8 mouse cellular contexts compared by ENCODE assay signal in the genomic region with DNA sequence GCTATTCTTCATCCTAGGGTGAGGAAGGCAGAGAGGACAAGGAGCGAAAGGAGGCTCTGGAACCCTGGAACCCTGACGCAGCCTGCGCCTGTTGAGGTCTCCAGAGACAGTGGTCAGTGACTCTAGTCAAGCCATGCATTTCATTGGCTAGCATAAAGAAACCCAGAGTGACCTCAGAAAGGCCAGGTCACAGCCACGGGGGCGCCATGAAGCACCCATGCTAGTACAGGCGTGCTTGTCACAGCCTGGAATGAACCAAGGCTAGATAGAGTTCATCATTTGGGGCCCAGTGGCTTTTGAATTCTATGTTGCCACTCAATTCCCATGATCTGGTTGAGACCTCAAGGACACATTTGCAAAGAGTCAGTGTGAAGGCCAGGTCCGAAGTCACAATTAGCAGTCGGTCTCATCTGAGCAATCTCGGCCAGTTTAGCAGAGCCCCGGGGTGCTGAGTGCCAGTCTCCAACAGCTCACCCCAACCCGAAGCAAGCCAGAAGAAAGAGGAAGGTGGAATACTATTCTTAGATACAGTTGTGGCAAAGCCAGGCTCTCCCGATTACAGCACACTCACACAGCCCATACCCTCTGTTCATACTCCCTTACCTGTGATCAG. TPM values are rescaled to one million over a fixed set of nuclear protein-coding genes. Genes with fewer than 3 reads are reported as not detected.
DNase-seq lines count a peak whose midpoint lies in the region; ATAC-seq and TF ChIP-seq lines count a peak whose summit lies in the region.

No protein-coding gene starts in this region.

- intact Hi-C loops in gastrocnemius, adult 2 months (cut with DNase I) = no loop called here
- intact Hi-C loops in left cerebral cortex, postnatal 4 days (cut with DNase I) = no loop called here

- peaks cover 9% of the 10 kb centered on the region; the same call in 1 of the 2 replicates for H3K4me1 ChIP-seq in lung, postnatal 0 days (ENCODE audit: insufficient read depth, low read depth, low read length)
- 0 out of 2 replicates have a peak, but pooled peaks cover 3% of the 10 kb centered on the region for H3K4me1 ChIP-seq in intestine, postnatal 0 days (replicated peaks; ENCODE audit: control insufficient read depth, insufficient read depth, low read length)

- peak overlapping the region; percentile 46 for H3K9ac ChIP-seq in lung, postnatal 0 days (replicated peaks; ENCODE audit: low read depth)
- H3K9ac ChIP-seq in intestine, postnatal 0 days (ENCODE audit: low read depth, low read length) = peak overlapping the region; percentile 34; the same call in 1 of the 2 replicates

- no peak for DNase-seq in gastrocnemius, adult 2 months
- no peak for DNase-seq in gastrocnemius, postnatal 4 days (ENCODE audit: low spot score in 2 of 2)
- no peak for DNase-seq in lung, postnatal 0 days (ENCODE audit: low spot score)
- DNase-seq in lung, postnatal 25 days (ENCODE audit: low spot score) = no peak
- no peak for DNase-seq in left cerebral cortex, postnatal 4 days
- DNase-seq in thymus, postnatal 10 days (ENCODE audit: low spot score in 2 of 2) = no peak

- no peaks in the 10 kb centered on the region for H3K36me3 ChIP-seq in lung, postnatal 0 days (ENCODE audit: insufficient read depth, low read length)
- H3K36me3 ChIP-seq in intestine, postnatal 0 days (ENCODE audit: control insufficient read depth, insufficient read depth) = 0 out of 2 replicates have a peak, but pooled peaks cover 7% of the 10 kb centered on the region

- ATAC-seq in lung, postnatal 0 days = no peak
- no peak for ATAC-seq in intestine, postnatal 0 days
- peak; percentile 7; the same call in 1 of the 2 replicates for ATAC-seq in neutrophil, adult 5-6 weeks (ENCODE audit: extremely low read depth, insufficient number of reproducible peaks, low FRiP score, poor library complexity, severe bottlenecking)

- peak overlapping the region; percentile 80 for H3K27ac ChIP-seq in gastrocnemius, adult 2 months
- peak overlapping the region; percentile 89 for H3K27ac ChIP-seq in lung, postnatal 0 days (ENCODE audit: low read length)
- H3K27ac ChIP-seq in intestine, postnatal 0 days (ENCODE audit: low read depth, low read length) = peak overlapping the region; percentile 75

- TF ChIP-seq EP300 in lung, postnatal 0 days (IDR thresholded peaks at IDR 0.05) = no peak

- no peaks in the 10 kb centered on the region for H3K27me3 ChIP-seq in lung, postnatal 0 days (replicated peaks; ENCODE audit: insufficient read depth, low read length)
- no peaks in the 10 kb centered on the region for H3K27me3 ChIP-seq in intestine, postnatal 0 days (replicated peaks; ENCODE audit: control insufficient read depth, insufficient read depth, low read length)

- peak overlapping the region; percentile 69 for H3K4me3 ChIP-seq in gastrocnemius, adult 2 months
- H3K4me3 ChIP-seq in lung, postnatal 0 days (ENCODE audit: low read depth, low read length) = peak overlapping the region; percentile 38
- H3K4me3 ChIP-seq in intestine, postnatal 0 days (ENCODE audit: low read depth, low read length) = peak overlapping the region; percentile 16

- TF ChIP-seq CTCF in gastrocnemius, adult 2 months (IDR thresholded peaks at IDR 0.05) = no peak
- TF ChIP-seq CTCF in lung, postnatal 0 days (IDR thresholded peaks at IDR 0.05) = no peak
- TF ChIP-seq CTCF in intestine, postnatal 0 days (IDR thresholded peaks at IDR 0.05; ENCODE audit: low read depth) = no peak

- no peaks in the 10 kb centered on the region for H3K9me3 ChIP-seq in lung, postnatal 0 days (ENCODE audit: low read length)
- H3K9me3 ChIP-seq in intestine, postnatal 0 days (ENCODE audit: control insufficient read depth) = no peaks in the 10 kb centered on the region

- WGBS in lung, postnatal 0 days = 60% methylated on average over 12 of the region's 12 CpGs
- 71% methylated on average over 12 of the region's 12 CpGs for WGBS in intestine, postnatal 0 days

- peak overlapping the region; percentile 55 for H3K4me2 ChIP-seq in lung, postnatal 0 days (replicated peaks; ENCODE audit: low read depth, low read length)
- H3K4me2 ChIP-seq in intestine, postnatal 0 days (replicated peaks; ENCODE audit: low read depth) = peak overlapping the region; percentile 40

RNA-seq across cellular contexts. Expression of gene Sh3tc1, which starts 11.3 kb away (rescaled TPM):
- total RNA-seq in gastrocnemius, adult 2 months (2021) = 1 to 10 TPM; 2.2 to 2.4 TPM
- 1 to 10 TPM; 6.8 to 7.9 TPM for total RNA-seq in gastrocnemius, postnatal 4 days (2021)
- 21.1 and 22.9 TPM in 2 replicates for polyA plus RNA-seq in lung, postnatal 0 days (2015; fragmentation: Nextera tagmentation; extraction: Ambion mirVana)
- polyA plus RNA-seq in intestine, postnatal 0 days (2015; fragmentation: Nextera tagmentation; extraction: Ambion mirVana) = 18.3 and 18.7 TPM in 2 replicates
- total RNA-seq in neutrophil, adult 5-6 weeks (2017) = 11.3 and 11.8 TPM in 2 replicates
- 1 to 10 TPM; 2.2 to 2.3 TPM for total RNA-seq in left cerebral cortex, postnatal 4 days (2021)

RNA-seq across cellular contexts. Expression of gene Ablim2, which starts 29.2 kb away (rescaled TPM):
- total RNA-seq in gastrocnemius, adult 2 months (2021) = 10 to 100 TPM; 40.7 to 42.5 TPM
- total RNA-seq in gastrocnemius, postnatal 4 days (2021) = 10 to 100 TPM; 70.5 to 76.6 TPM
- polyA plus RNA-seq in lung, postnatal 0 days (2015; fragmentation: Nextera tagmentation; extraction: Ambion mirVana) = 0.74 and 0.75 TPM in 2 replicates
- polyA plus RNA-seq in intestine, postnatal 0 days (2015; fragmentation: Nextera tagmentation; extraction: Ambion mirVana) = 1.9 and 2.0 TPM in 2 replicates
- total RNA-seq in neutrophil, adult 5-6 weeks (2017) = not detected in 2 replicates
- total RNA-seq in left cerebral cortex, postnatal 4 days (2021) = 10 to 100 TPM; 48.5 to 53.3 TPM

RNA-seq across cellular contexts. Expression of gene Htra3, which starts 48.9 kb away (rescaled TPM):
- total RNA-seq in gastrocnemius, adult 2 months (2021) = 10 to 100 TPM; 40.1 to 52.2 TPM
- 100 to 1,000 TPM in 1 of 2 experiments, 10 to 100 TPM in 1; 97.0 to 102 TPM for total RNA-seq in gastrocnemius, postnatal 4 days (2021)
- 35.7 and 40.5 TPM in 2 replicates for polyA plus RNA-seq in lung, postnatal 0 days (2015; fragmentation: Nextera tagmentation; extraction: Ambion mirVana)
- polyA plus RNA-seq in intestine, postnatal 0 days (2015; fragmentation: Nextera tagmentation; extraction: Ambion mirVana) = 24.5 and 25.5 TPM in 2 replicates
- total RNA-seq in neutrophil, adult 5-6 weeks (2017) = not detected in 2 replicates
- total RNA-seq in left cerebral cortex, postnatal 4 days (2021) = 10 to 100 TPM; 14.9 to 17.1 TPM

Comparison
In these comparisons a context has a peak if more than half of its experiments do, and no peak if none do; other contexts are left out.
1. H3K4me3 ChIP-seq: peak in every context shown above with its lines; median percentile 69 in gastrocnemius, adult 2 months; 38 in lung, postnatal 0 days; 16 in intestine, postnatal 0 days.
2. RNA of gene Ablim2, which starts 29.2 kb away (total RNA-seq): 70.5 to 76.6 TPM in gastrocnemius, postnatal 4 days, 48.5 to 53.3 TPM in left cerebral cortex, postnatal 4 days and 40.7 to 42.5 TPM in gastrocnemius, adult 2 months; not detected in neutrophil, adult 5-6 weeks; every median in the first group is over 10 times any median in the second.
3. RNA of gene Htra3, which starts 48.9 kb away (total RNA-seq): 97.0 to 102 TPM in gastrocnemius, postnatal 4 days, 40.1 to 52.2 TPM in gastrocnemius, adult 2 months and 14.9 to 17.1 TPM in left cerebral cortex, postnatal 4 days; not detected in neutrophil, adult 5-6 weeks; every median in the first group is over 10 times any median in the second.
4. Peak in every context shown above with its lines, with median percentiles within 50 percentile points of each other: H3K27ac ChIP-seq.